Mouse (Mus musculus) CH12.LX (cell line): Measurements from ENCODE around the gene Slc4a10. TPM values are rescaled to one million over a fixed set of nuclear protein-coding genes. Genes with fewer than 3 reads are reported as not detected.

Source experiments
- DNase-seq: peaks from one replicate; pipeline ENCODE4 v3.0.0-alpha.2; 2013; ENCODE audit errors: extremely low read depth
- H3K27ac ChIP-seq: 2 replicates; pipeline ENCODE4 v1.5.1; 2012; ENCODE audit warnings: low read depth, mild to moderate bottlenecking, control low read depth, moderate library complexity; ENCODE audit not compliant: insufficient read depth
- H3K27me3 ChIP-seq: replicated peaks from 2 replicates; pipeline ENCODE3; 2012; ENCODE audit warnings: inconsistent platforms
- H3K36me3 ChIP-seq, 2 experiments: replicated peaks in 1 of 2; 2 replicates each; pipeline versions ENCODE3 to v1.6.1; 2012; ENCODE audit warnings: inconsistent platforms in 1 of 2, low read length in 1 of 2, mild to moderate bottlenecking in 1 of 2, mixed read lengths in 1 of 2, moderate library complexity in 1 of 2; ENCODE audit not compliant: control insufficient read depth in 1 of 2, insufficient read depth in 1 of 2
- H3K4me1 ChIP-seq, 2 experiments: 2 replicates each; pipeline ENCODE4 v1.6.1; 2012; ENCODE audit warnings: inconsistent platforms in 1 of 2, moderate library complexity in 1 of 2; ENCODE audit not compliant: insufficient read depth in 2 of 2, control insufficient read depth in 1 of 2
- H3K4me2 ChIP-seq: 2 replicates; pipeline ENCODE4 v1.6.1; 2012; ENCODE audit warnings: low read depth, mild to moderate bottlenecking, control low read depth; ENCODE audit not compliant: poor library complexity, insufficient read depth, severe bottlenecking
- H3K4me3 ChIP-seq, 3 experiments: fragments of 150-350 bp in 1 of 3; sonication (generic) in 1 of 3; replicated peaks in 1 of 3; 2 replicates each; pipeline versions ENCODE3 to v1.5.1; 2011 to 2012; ENCODE audit warnings: low read depth in 2 of 3, low read length in 2 of 3, mild to moderate bottlenecking in 2 of 3, moderate library complexity in 2 of 3, control low read depth in 1 of 3, improper control_type of control experiment in 1 of 3, inconsistent platforms in 1 of 3, mixed read lengths in 1 of 3; ENCODE audit not compliant: poor library complexity in 1 of 3
- H3K79me2 ChIP-seq: replicated peaks from 2 replicates; pipeline ENCODE4 v1.6.1; 2012; ENCODE audit warnings: mild to moderate bottlenecking, moderate library complexity; ENCODE audit not compliant: control insufficient read depth, poor library complexity, insufficient read depth, severe bottlenecking; ENCODE audit errors: extremely low read depth
- H3K9ac ChIP-seq: 2 replicates; pipeline ENCODE4 v1.6.1; 2012; ENCODE audit warnings: low read depth, mild to moderate bottlenecking, control low read depth, moderate library complexity; ENCODE audit not compliant: insufficient read depth
- H3K9me3 ChIP-seq: replicated peaks from 2 replicates; pipeline ENCODE3; 2012; ENCODE audit warnings: low read length, inconsistent platforms, mixed read lengths
- CHD1 ChIP-seq: IDR thresholded peaks from 2 replicates; pipeline ENCODE4 v1.6.1; 2012; ENCODE audit warnings: low read depth, low read length, improper control_type of control experiment, inconsistent platforms
- CTCF ChIP-seq, 2 experiments: IDR thresholded peaks in 1 of 2; conservative IDR thresholded peaks in 1 of 2; 2 replicates each; pipeline ENCODE4 v1.5.1; 2011 to 2012; ENCODE audit warnings: low read depth in 2 of 2, low read length in 2 of 2, improper control_type of control experiment in 1 of 2, inconsistent platforms in 1 of 2, mild to moderate bottlenecking in 1 of 2, moderate library complexity in 1 of 2
- ELF1 ChIP-seq: IDR thresholded peaks from 2 replicates; pipeline ENCODE4 v1.6.1; 2014; ENCODE audit warnings: low read depth, mild to moderate bottlenecking, inconsistent platforms, low read length, improper control_type of control experiment
- GABPA ChIP-seq: IDR thresholded peaks from 2 replicates; pipeline ENCODE4 v1.6.1; 2012; ENCODE audit warnings: low read depth, low read length, improper control_type of control experiment, inconsistent platforms; ENCODE audit not compliant: insufficient replicate concordance
- HCFC1 ChIP-seq: IDR thresholded peaks from 2 replicates; pipeline ENCODE4 v1.6.1; 2012; ENCODE audit warnings: low read depth, mild to moderate bottlenecking, inconsistent platforms, low read length, improper control_type of control experiment
- IRF4 ChIP-seq: IDR thresholded peaks from 2 replicates; pipeline ENCODE4 v1.6.1; 2014; ENCODE audit warnings: low read depth, mild to moderate bottlenecking, inconsistent platforms, low read length, improper control_type of control experiment
- JUN ChIP-seq: IDR thresholded peaks from 2 replicates; pipeline ENCODE4 v1.6.1; 2011; ENCODE audit warnings: low read depth, mild to moderate bottlenecking, low read length, improper control_type of control experiment, moderate library complexity; ENCODE audit not compliant: insufficient read depth
- JUND ChIP-seq: conservative IDR thresholded peaks from 2 replicates; pipeline ENCODE4 v1.6.1; 2011; ENCODE audit warnings: low read depth, low read length, improper control_type of control experiment
- KAT2A ChIP-seq: IDR thresholded peaks from 2 replicates; pipeline ENCODE4 v1.6.1; 2012; ENCODE audit warnings: low read length, improper control_type of control experiment, inconsistent platforms; ENCODE audit not compliant: insufficient replicate concordance
- MAFK ChIP-seq: IDR thresholded peaks from 2 replicates; pipeline ENCODE4 v1.6.1; 2011; ENCODE audit warnings: low read length, improper control_type of control experiment; ENCODE audit not compliant: insufficient replicate concordance
- MAX ChIP-seq: IDR thresholded peaks from 2 replicates; pipeline ENCODE4 v1.6.1; 2011; ENCODE audit warnings: low read length, improper control_type of control experiment
- MAZ ChIP-seq: IDR thresholded peaks from 2 replicates; pipeline ENCODE4 v1.6.1; 2012; ENCODE audit warnings: low read depth, mild to moderate bottlenecking, inconsistent platforms, low read length, improper control_type of control experiment, moderate library complexity
- MXI1 ChIP-seq: IDR thresholded peaks from 2 replicates; pipeline ENCODE4 v1.6.1; 2011; ENCODE audit warnings: mild to moderate bottlenecking, low read depth, low read length, improper control_type of control experiment
- MYC ChIP-seq: IDR thresholded peaks from 2 replicates; pipeline ENCODE4 v1.6.1; 2011; ENCODE audit warnings: low read depth, mild to moderate bottlenecking, improper control_type of control experiment, low read length
- NELFE ChIP-seq: IDR thresholded peaks from 2 replicates; pipeline ENCODE4 v1.6.1; 2011; ENCODE audit warnings: low read depth, low read length, improper control_type of control experiment
- POLR2A ChIP-seq: IDR thresholded peaks from 2 replicates; pipeline ENCODE4 v1.6.1; 2011; ENCODE audit warnings: low read depth, mild to moderate bottlenecking, improper control_type of control experiment, low read length
- POLR2AphosphoS2 ChIP-seq: IDR thresholded peaks from 2 replicates; pipeline ENCODE4 v1.6.1; 2011; ENCODE audit warnings: low read depth, low read length, improper control_type of control experiment
- RAD21 ChIP-seq: IDR thresholded peaks from 2 replicates; pipeline ENCODE4 v1.6.1; 2011; ENCODE audit warnings: low read depth, mild to moderate bottlenecking, low read length, improper control_type of control experiment, moderate library complexity
- RCOR1 ChIP-seq: conservative IDR thresholded peaks from 2 replicates; pipeline ENCODE4 v1.6.1; 2012; ENCODE audit warnings: low read depth, mild to moderate bottlenecking, inconsistent platforms, low read length, improper control_type of control experiment
- TCF12 ChIP-seq: IDR thresholded peaks from 2 replicates; pipeline ENCODE4 v1.6.1; 2014; ENCODE audit warnings: low read depth, mild to moderate bottlenecking, inconsistent platforms, low read length, improper control_type of control experiment
- USF1 ChIP-seq: IDR thresholded peaks from 2 replicates; pipeline ENCODE4 v1.6.1; 2014; ENCODE audit warnings: low read depth, mild to moderate bottlenecking, inconsistent platforms, low read length, improper control_type of control experiment
- ZC3H11A ChIP-seq: IDR thresholded peaks from 2 replicates; pipeline ENCODE4 v1.6.1; 2012; ENCODE audit warnings: low read depth, mild to moderate bottlenecking, inconsistent platforms, low read length, improper control_type of control experiment
- dilution Hi-C: fragments of 300-500 bp; cut with MboI; formaldehyde crosslinking; loops from 2 replicates; pipeline ENCODE4 v1.14.3; 2020; ENCODE audit warnings: low sequenced_read_pairs; ENCODE audit not compliant: extremely low pct_unique_long_range_greater_than_20kb, extremely low pct_ligation_motif_present
- in situ Hi-C: fragments of 300-500 bp; cut with MboI; formaldehyde crosslinking; loops from 3 replicates; pipeline ENCODE4 v1.14.3; 2019; ENCODE audit warnings: low sequenced_read_pairs, low pct_ligation_motif_present, low pct_unique_long_range_greater_than_20kb, mixed read lengths
- polyA plus RNA-seq: library from polyadenylated mRNA; unstranded; fragments of >175 nt; gene quantifications from 2 replicates; pipeline ENCODE4 v1.2.1, GENCODE M21; 2012; ENCODE audit warnings: low read depth; ENCODE audit not compliant: insufficient read length
- total RNA-seq, 2 experiments: library from RNA; depleted of rRNA; stranded (reverse); fragments of 300-350 nt in 1 of 2; fragments of >200 nt in 1 of 2; gene quantifications; 2 replicates each; pipeline ENCODE4 v1.2.3; 2012 to 2014

Slc4a10 gene
- total and polyA plus RNA-seq, 3 experiments: not detected

- no peaks in the 10 kb centered on the region for H3K27me3 ChIP-seq
- no peaks in the 10 kb centered on the region for H3K4me1 ChIP-seq
- in situ Hi-C loops: no loop called here
- H3K4me3 ChIP-seq: no peak overlapping the region
- dilution Hi-C loops: no loop called here
- TF ChIP-seq ELF1 (no peak), MYC (no peak), TCF12 (no peak), KAT2A (no peak), POLR2A (no peak), USF1 (no peak), RAD21 (no peak), GABPA (no peak), MAZ (no peak), MAFK (no peak), CHD1 (no peak), RCOR1 (no peak), JUN (no peak), HCFC1 (no peak), NELFE (no peak), JUND (no peak), CTCF (conservative IDR thresholded peaks at IDR 0.05 in 1 of 2, IDR thresholded peaks at IDR 0.05 in 1 of 2; ENCODE audit: low read depth in 2 of 2, low read length in 2 of 2) (no peak), MXI1 (no peak), ZC3H11A (no peak)
- no peak overlapping the region for H3K4me2 ChIP-seq
- no peaks in the 10 kb centered on the region for H3K79me2 ChIP-seq
- DNase-seq: no peak
- H3K36me3 ChIP-seq: no peaks in the 10 kb centered on the region
- no peaks in the 10 kb centered on the region for H3K9me3 ChIP-seq
- H3K9ac ChIP-seq: no peak overlapping the region
- H3K27ac ChIP-seq: no peak overlapping the region
Observed at GRCm38 (mm10) chr2:62231271-62231670, 185.0 kb downstream of the Slc4a10 start.

- Histone ChIP-seq H3K27ac (no peak overlapping the region), H3K4me3 (no peak overlapping the region), H3K79me2 (no peaks in the 10 kb centered on the region), H3K9ac (no peak overlapping the region), H3K4me1 (no peaks in the 10 kb centered on the region), H3K36me3 (no peaks in the 10 kb centered on the region), H3K4me2 (no peak overlapping the region), H3K9me3 (no peaks in the 10 kb centered on the region), H3K27me3 (no peaks in the 10 kb centered on the region)
- dilution Hi-C loops (no loop called here), in situ Hi-C loops (no loop called here)
- DNase-seq: no peak
- TF ChIP-seq MAX: no peak
- TF ChIP-seq POLR2AphosphoS2: no peak
- TF ChIP-seq IRF4: no peak
- TF ChIP-seq ELF1: no peak
- no peak for TF ChIP-seq JUND
Observed at GRCm38 (mm10) chr2:62244167-62244566, 197.9 kb downstream of the Slc4a10 start.
